Mouse (Mus musculus) neural tube, embryonic 11.5 days (tissue): ENCODE results near the gene Atp1a4. TPM values are rescaled to one million over a fixed set of nuclear protein-coding genes. Genes with fewer than 3 reads are reported as not detected.

ENCODE experiments used
- ATAC-seq: fragments of 200-750 bp; cut with Nextera tagmentation; 2 replicates; pipeline ENCODE4 v1.8.0; 2017; ENCODE audit warnings: moderate number of reproducible peaks, mild to moderate bottlenecking, moderate TSS enrichment, moderate library complexity; ENCODE audit not compliant: insufficient read depth, low FRiP score, low TSS enrichment
- DNase-seq: peaks from one replicate; pipeline ENCODE4 v3.0.0-alpha.2; 2015; ENCODE audit warnings: low spot score
- H3K27ac ChIP-seq: fragments of 300-500 bp; sonication (generic); 2 replicates; pipeline ENCODE4 v1.5.1; 2014; ENCODE audit warnings: low read depth, mild to moderate bottlenecking, low read length
- H3K27me3 ChIP-seq: fragments of 300-500 bp; sonication (generic); 2 replicates; pipeline ENCODE4 v1.6.1; 2014; ENCODE audit warnings: mild to moderate bottlenecking, low read length, mixed read lengths; ENCODE audit not compliant: control insufficient read depth, insufficient read depth
- H3K36me3 ChIP-seq: fragments of 300-500 bp; sonication (generic); 2 replicates; pipeline ENCODE4 v1.6.1; 2014; ENCODE audit warnings: mild to moderate bottlenecking, low read length, moderate library complexity, mixed read lengths; ENCODE audit not compliant: control insufficient read depth, insufficient read depth
- H3K4me1 ChIP-seq: fragments of 300-500 bp; sonication (generic); 2 replicates; pipeline ENCODE4 v1.6.1; 2014; ENCODE audit warnings: low read length, mixed read lengths; ENCODE audit not compliant: control insufficient read depth, insufficient read depth
- H3K4me2 ChIP-seq: fragments of 300-500 bp; sonication (generic); 2 replicates; pipeline ENCODE4 v1.6.1; 2014; ENCODE audit warnings: low read depth, mild to moderate bottlenecking, moderate library complexity
- H3K4me3 ChIP-seq: fragments of 300-500 bp; sonication (generic); 2 replicates; pipeline ENCODE4 v1.5.1; 2014; ENCODE audit warnings: low read depth, low read length
- H3K9ac ChIP-seq: fragments of 300-500 bp; sonication (generic); 2 replicates; pipeline ENCODE4 v1.6.1; 2014; ENCODE audit warnings: mild to moderate bottlenecking, low read length
- H3K9me3 ChIP-seq: fragments of 300-500 bp; sonication (generic); 2 replicates; pipeline ENCODE4 v1.6.1; 2016; ENCODE audit warnings: low read length; ENCODE audit not compliant: control insufficient read depth
- WGBS: fragments of 180-500 bp; shearing (Covaris S2); extraction: QIAGEN DNeasy Blood & Tissue Kit; methylation state at CpG from one replicate; pipeline ENCODE4 v1.1.7; 2014; 5-methylcytosine and 5-hydroxymethylcytosine counted together
- polyA plus RNA-seq: library from polyadenylated mRNA; unstranded; fragments of >200 nt; fragmentation: Nextera tagmentation; extraction: Ambion mirVana; gene quantifications from 2 replicates; pipeline ENCODE4 v1.2.1, GENCODE M21; 2014

Gene Atp1a4
- polyA plus RNA-seq, 1 experiment from 2014 or later = not detected

GRCm38 (mm10) chr1:172200161-172200560 lies 58.1 kb downstream of the Atp1a4 start:
- Histone ChIP-seq H3K9me3 (no peaks in the 10 kb centered on the region), H3K4me3 (no peak overlapping the region), H3K27ac (0 out of 2 replicates have a peak overlapping the region, but pooled peaks have one; percentile 24), H3K9ac (no peak overlapping the region), H3K36me3 (peaks cover 6% of the 10 kb centered on the region; the same call in 1 of the 2 replicates), H3K4me1 (peaks cover 34% of the 10 kb centered on the region), H3K4me2 (no peak overlapping the region), H3K27me3 (no peaks in the 10 kb centered on the region)
- 83% methylated on average over 5 of the region's 5 CpGs for WGBS
- ATAC-seq (no peak), DNase-seq (no peak)

GRCm38 (mm10) chr1:172198996-172199395 lies 59.2 kb downstream of the Atp1a4 start:
- ATAC-seq (no peak), DNase-seq (no peak)
- Histone ChIP-seq H3K4me3 (no peak overlapping the region), H3K9ac (no peak overlapping the region), H3K27me3 (no peaks in the 10 kb centered on the region), H3K27ac (no peak overlapping the region), H3K4me2 (no peak overlapping the region), H3K36me3 (peaks cover 9% of the 10 kb centered on the region), H3K9me3 (no peaks in the 10 kb centered on the region), H3K4me1 (peaks cover 27% of the 10 kb centered on the region)
- WGBS = 91% methylated on average over 4 of the region's 4 CpGs

- Histone ChIP-seq H3K9ac (no peak overlapping the region), H3K9me3 (no peaks in the 10 kb centered on the region), H3K27me3 (no peaks in the 10 kb centered on the region), H3K4me1 (peaks cover 20% of the 10 kb centered on the region), H3K4me3 (no peak overlapping the region), H3K27ac (no peak overlapping the region), H3K36me3 (peaks cover 13% of the 10 kb centered on the region), H3K4me2 (no peak overlapping the region)
- WGBS = 90% methylated on average over 7 of the region's 8 CpGs
- DNase-seq = no peak
- ATAC-seq = no peak
These were observed 59.9 kb downstream of the Atp1a4 start for GRCm38 (mm10) chr1:172198316-172198715.

- Histone ChIP-seq H3K9ac (no peak overlapping the region), H3K36me3 (peaks cover 13% of the 10 kb centered on the region), H3K9me3 (no peaks in the 10 kb centered on the region), H3K27ac (no peak overlapping the region), H3K27me3 (no peaks in the 10 kb centered on the region), H3K4me3 (no peak overlapping the region), H3K4me1 (peaks cover 20% of the 10 kb centered on the region), H3K4me2 (no peak overlapping the region)
- ATAC-seq = no peak
- 79% methylated on average over 5 of the region's 5 CpGs for WGBS
- DNase-seq = no peak
These were observed 60.4 kb downstream of the Atp1a4 start for GRCm38 (mm10) chr1:172197851-172198250.

GRCm38 (mm10) chr1:172197146-172197545 lies 61.1 kb downstream of the Atp1a4 start:
- no peaks in the 10 kb centered on the region for H3K27me3 ChIP-seq
- H3K4me1 ChIP-seq = peaks cover 12% of the 10 kb centered on the region
- H3K36me3 ChIP-seq = peaks cover 13% of the 10 kb centered on the region
- no peak overlapping the region for H3K4me2 ChIP-seq
- no peaks in the 10 kb centered on the region for H3K9me3 ChIP-seq
- no peak for DNase-seq
- H3K9ac ChIP-seq = no peak overlapping the region
- H3K4me3 ChIP-seq = no peak overlapping the region
- ATAC-seq = no peak
- no peak overlapping the region for H3K27ac ChIP-seq
- WGBS = 93% methylated on average over 3 of the region's 3 CpGs

GRCm38 (mm10) chr1:172194435-172194834 lies 63.8 kb downstream of the Atp1a4 start:
- DNase-seq = no peak
- Histone ChIP-seq H3K9ac (no peak overlapping the region), H3K4me1 (no peaks in the 10 kb centered on the region), H3K27ac (no peak overlapping the region), H3K9me3 (no peaks in the 10 kb centered on the region), H3K36me3 (peaks cover 9% of the 10 kb centered on the region), H3K4me2 (no peak overlapping the region), H3K4me3 (no peak overlapping the region), H3K27me3 (no peaks in the 10 kb centered on the region)
- 89% methylated on average over 8 of the region's 8 CpGs for WGBS
- no peak for ATAC-seq

- no peak overlapping the region for H3K4me2 ChIP-seq
- DNase-seq (no peak), ATAC-seq (no peak)
- no peaks in the 10 kb centered on the region for H3K27me3 ChIP-seq
- no peaks in the 10 kb centered on the region for H3K4me1 ChIP-seq
- no peak overlapping the region for H3K27ac ChIP-seq
- no peak overlapping the region for H3K4me3 ChIP-seq
- H3K9ac ChIP-seq = no peak overlapping the region
- peaks cover 11% of the 10 kb centered on the region for H3K36me3 ChIP-seq
- 94% methylated on average over 3 of the region's 3 CpGs for WGBS
- no peaks in the 10 kb centered on the region for H3K9me3 ChIP-seq
These were observed 66.0 kb downstream of the Atp1a4 start for GRCm38 (mm10) chr1:172192217-172192616.

GRCm38 (mm10) chr1:172191578-172191977 lies 66.6 kb downstream of the Atp1a4 start:
- no peak overlapping the region for H3K27ac ChIP-seq
- H3K36me3 ChIP-seq = peaks cover 15% of the 10 kb centered on the region
- ATAC-seq (no peak), DNase-seq (no peak)
- H3K4me2 ChIP-seq = no peak overlapping the region
- no peak overlapping the region for H3K9ac ChIP-seq
- no peaks in the 10 kb centered on the region for H3K27me3 ChIP-seq
- 97% methylated on average over 2 of the region's 2 CpGs for WGBS
- no peaks in the 10 kb centered on the region for H3K9me3 ChIP-seq
- no peaks in the 10 kb centered on the region for H3K4me1 ChIP-seq
- no peak overlapping the region for H3K4me3 ChIP-seq

- H3K4me3 ChIP-seq = no peak overlapping the region
- 70% methylated on average over 4 of the region's 4 CpGs for WGBS
- H3K27ac ChIP-seq = no peak overlapping the region
- ATAC-seq = peak; percentile 65; the same call in 1 of the 2 replicates
- no peaks in the 10 kb centered on the region for H3K27me3 ChIP-seq
- H3K4me2 ChIP-seq = no peak overlapping the region
- H3K36me3 ChIP-seq = peaks cover 12% of the 10 kb centered on the region
- no peaks in the 10 kb centered on the region for H3K4me1 ChIP-seq
- no peaks in the 10 kb centered on the region for H3K9me3 ChIP-seq
- DNase-seq = peak; percentile 39
- H3K9ac ChIP-seq = no peak overlapping the region
These were observed 69.3 kb downstream of the Atp1a4 start for GRCm38 (mm10) chr1:172188891-172189290.
